Mouse (Mus musculus) CH12.LX (cell line): ENCODE measurements around the gene Slc6a9.

ENCODE experiments used
- E2F4 ChIP-seq: IDR thresholded peaks from 2 replicates; pipeline ENCODE4 v1.6.1; 2011; ENCODE audit warnings: low read depth, low read length, improper control_type of control experiment; ENCODE audit not compliant: insufficient replicate concordance
- EP300 ChIP-seq: IDR thresholded peaks from 2 replicates; pipeline ENCODE4 v1.6.1; 2011; ENCODE audit warnings: low read length, improper control_type of control experiment
- ETS1 ChIP-seq: conservative IDR thresholded peaks from 2 replicates; pipeline ENCODE4 v1.6.1; 2012; ENCODE audit warnings: low read depth, mild to moderate bottlenecking, inconsistent platforms, low read length, improper control_type of control experiment, moderate library complexity
- JUND ChIP-seq: conservative IDR thresholded peaks from 2 replicates; pipeline ENCODE4 v1.6.1; 2011; ENCODE audit warnings: low read depth, low read length, improper control_type of control experiment
- NELFE ChIP-seq: IDR thresholded peaks from 2 replicates; pipeline ENCODE4 v1.6.1; 2011; ENCODE audit warnings: low read depth, low read length, improper control_type of control experiment
- ZNF384 ChIP-seq: IDR thresholded peaks from 2 replicates; pipeline ENCODE4 v1.6.1; 2012; ENCODE audit warnings: low read depth, low read length, improper control_type of control experiment, inconsistent platforms

- TF ChIP-seq EP300 (no peak), E2F4 (no peak), ZNF384 (no peak), JUND (no peak), ETS1 (no peak), NELFE (no peak)
Observed at GRCm38 (mm10) chr4:117844467-117844866, 10.2 kb downstream of the Slc6a9 start.
